Mouse (Mus musculus): ENCODE measurements around the gene Ppp3cb. TPM values are rescaled to one million over a fixed set of nuclear protein-coding genes. Genes with fewer than 3 reads are reported as not detected.

Gene Ppp3cb
- polyA plus RNA-seq, 1 experiment from 2014 or later, result 55.8 TPM

- H3K9ac ChIP-seq (ENCODE audit: low read length), result no peak overlapping the region
- ATAC-seq (ENCODE audit: insufficient number of reproducible peaks, low FRiP score, low TSS enrichment, low read depth) (no peak), DNase-seq (ENCODE audit: low spot score) (no peak)
- H3K27me3 ChIP-seq (ENCODE audit: control insufficient read depth, insufficient read depth, low read length), result no peaks in the 10 kb centered on the region
- H3K36me3 ChIP-seq (ENCODE audit: control insufficient read depth, insufficient read depth, low read length), result peaks cover 16% of the 10 kb centered on the region
- no peak overlapping the region for H3K4me3 ChIP-seq (ENCODE audit: low read depth, low read length)
- H3K4me1 ChIP-seq (ENCODE audit: control insufficient read depth, insufficient read depth, low read length), result no peaks in the 10 kb centered on the region
- H3K27ac ChIP-seq (replicated peaks; ENCODE audit: low read depth, low read length), result no peak overlapping the region
- no peak overlapping the region for H3K4me2 ChIP-seq (ENCODE audit: low read depth, severe bottlenecking)
- 94% methylated on average over 5 of the region's 5 CpGs for WGBS
- H3K9me3 ChIP-seq (ENCODE audit: control insufficient read depth, low read length), result no peaks in the 10 kb centered on the region
Observed at GRCm38 (mm10) chr14:20561897-20562296, 15.5 kb upstream of the Ppp3cb start.

GRCm38 (mm10) chr14:20550136-20550535 is 3.8 kb upstream of the Ppp3cb start:
- no peak for ATAC-seq (ENCODE audit: insufficient number of reproducible peaks, low FRiP score, low TSS enrichment, low read depth)
- no peak overlapping the region for H3K9ac ChIP-seq (ENCODE audit: low read length)
- H3K27ac ChIP-seq (replicated peaks; ENCODE audit: low read depth, low read length), result no peak overlapping the region
- no peak overlapping the region for H3K4me3 ChIP-seq (ENCODE audit: low read depth, low read length)
- no peak overlapping the region for H3K4me2 ChIP-seq (ENCODE audit: low read depth, severe bottlenecking)
- no peaks in the 10 kb centered on the region for H3K9me3 ChIP-seq (ENCODE audit: control insufficient read depth, low read length)
- no peaks in the 10 kb centered on the region for H3K27me3 ChIP-seq (ENCODE audit: control insufficient read depth, insufficient read depth, low read length)
- 100% methylated on average over 2 of the region's 2 CpGs for WGBS
- H3K4me1 ChIP-seq (ENCODE audit: control insufficient read depth, insufficient read depth, low read length), result no peaks in the 10 kb centered on the region
- no peaks in the 10 kb centered on the region; the same call in 1 of the 2 replicates for H3K36me3 ChIP-seq (ENCODE audit: control insufficient read depth, insufficient read depth, low read length)
- DNase-seq (ENCODE audit: low spot score), result no peak

- peak; percentile 98 for ATAC-seq (ENCODE audit: insufficient number of reproducible peaks, low FRiP score, low TSS enrichment, low read depth)
- peak overlapping the region; percentile 99 for H3K27ac ChIP-seq (replicated peaks; ENCODE audit: low read depth, low read length)
- no peaks in the 10 kb centered on the region for H3K27me3 ChIP-seq (ENCODE audit: control insufficient read depth, insufficient read depth, low read length)
- peak overlapping the region; percentile 44 for H3K4me2 ChIP-seq (ENCODE audit: low read depth, severe bottlenecking)
- H3K4me3 ChIP-seq (ENCODE audit: low read depth, low read length), result peak overlapping the region; percentile 96
- no peaks in the 10 kb centered on the region for H3K36me3 ChIP-seq (ENCODE audit: control insufficient read depth, insufficient read depth, low read length)
- H3K4me1 ChIP-seq (ENCODE audit: control insufficient read depth, insufficient read depth, low read length), result no peaks in the 10 kb centered on the region
- under 1% methylated on average over 59 of the region's 67 CpGs for WGBS
- no peaks in the 10 kb centered on the region for H3K9me3 ChIP-seq (ENCODE audit: control insufficient read depth, low read length)
- peak; percentile 86 for DNase-seq (ENCODE audit: low spot score)
- peak overlapping the region; percentile 96 for H3K9ac ChIP-seq (ENCODE audit: low read length)
Observed at GRCm38 (mm10) chr14:20545529-20546331, 643 bp downstream of the Ppp3cb start.

GRCm38 (mm10) chr14:20544467-20545411 is 1.6 kb downstream of the Ppp3cb start:
- Histone ChIP-seq H3K4me2 (ENCODE audit: low read depth, severe bottlenecking) (peak overlapping the region; percentile 44; the same call in 1 of the 2 replicates), H3K9ac (ENCODE audit: low read length) (no peak overlapping the region), H3K27ac (replicated peaks; ENCODE audit: low read depth, low read length) (no peak overlapping the region), H3K27me3 (ENCODE audit: control insufficient read depth, insufficient read depth, low read length) (no peaks in the 10 kb centered on the region), H3K4me1 (ENCODE audit: control insufficient read depth, insufficient read depth, low read length) (no peaks in the 10 kb centered on the region), H3K4me3 (ENCODE audit: low read depth, low read length) (peak overlapping the region; percentile 96; the same call in 1 of the 2 replicates), H3K9me3 (ENCODE audit: control insufficient read depth, low read length) (no peaks in the 10 kb centered on the region), H3K36me3 (ENCODE audit: control insufficient read depth, insufficient read depth, low read length) (no peaks in the 10 kb centered on the region)
- ATAC-seq (ENCODE audit: insufficient number of reproducible peaks, low FRiP score, low TSS enrichment, low read depth), result no peak
- DNase-seq (ENCODE audit: low spot score), result no peak
- WGBS, result 88% methylated on average over 7 of the region's 7 CpGs

- Histone ChIP-seq H3K4me2 (ENCODE audit: low read depth, severe bottlenecking) (no peak overlapping the region), H3K36me3 (ENCODE audit: control insufficient read depth, insufficient read depth, low read length) (no peaks in the 10 kb centered on the region; the same call in 1 of the 2 replicates)
- 93% methylated on average over 4 of the region's 4 CpGs for WGBS
Observed at GRCm38 (mm10) chr14:20529643-20530042, 16.7 kb downstream of the Ppp3cb start.

GRCm38 (mm10) chr14:20520179-20520578 is 26.2 kb downstream of the Ppp3cb start:
- Histone ChIP-seq H3K27me3 (ENCODE audit: control insufficient read depth, insufficient read depth, low read length) (no peaks in the 10 kb centered on the region), H3K36me3 (ENCODE audit: control insufficient read depth, insufficient read depth, low read length) (peaks cover 4% of the 10 kb centered on the region), H3K4me3 (ENCODE audit: low read depth, low read length) (no peak overlapping the region), H3K4me1 (ENCODE audit: control insufficient read depth, insufficient read depth, low read length) (no peaks in the 10 kb centered on the region), H3K9me3 (ENCODE audit: control insufficient read depth, low read length) (no peaks in the 10 kb centered on the region), H3K9ac (ENCODE audit: low read length) (no peak overlapping the region), H3K27ac (replicated peaks; ENCODE audit: low read depth, low read length) (no peak overlapping the region), H3K4me2 (ENCODE audit: low read depth, severe bottlenecking) (no peak overlapping the region)
- no peak for ATAC-seq (ENCODE audit: insufficient number of reproducible peaks, low FRiP score, low TSS enrichment, low read depth)
- WGBS, result 93% methylated on average over 2 of the region's 2 CpGs
- DNase-seq (ENCODE audit: low spot score), result no peak

More at GRCm38 (mm10) chr14:20529643-20530042, 16.7 kb downstream of the Ppp3cb start:
- no peak overlapping the region for H3K4me3 ChIP-seq (ENCODE audit: low read depth, low read length)
- H3K9ac ChIP-seq (ENCODE audit: low read length), result no peak overlapping the region
- no peaks in the 10 kb centered on the region for H3K9me3 ChIP-seq (ENCODE audit: control insufficient read depth, low read length)
- H3K27ac ChIP-seq (replicated peaks; ENCODE audit: low read depth, low read length), result no peak overlapping the region
- H3K27me3 ChIP-seq (ENCODE audit: control insufficient read depth, insufficient read depth, low read length), result no peaks in the 10 kb centered on the region
- H3K4me1 ChIP-seq (ENCODE audit: control insufficient read depth, insufficient read depth, low read length), result no peaks in the 10 kb centered on the region
- DNase-seq (ENCODE audit: low spot score) (no peak), ATAC-seq (ENCODE audit: insufficient number of reproducible peaks, low FRiP score, low TSS enrichment, low read depth) (no peak)

GRCm38 (mm10) chr14:20508424-20508823 is 37.9 kb downstream of the Ppp3cb start:
- Histone ChIP-seq H3K27me3 (ENCODE audit: control insufficient read depth, insufficient read depth, low read length) (no peaks in the 10 kb centered on the region), H3K4me1 (ENCODE audit: control insufficient read depth, insufficient read depth, low read length) (no peaks in the 10 kb centered on the region), H3K36me3 (ENCODE audit: control insufficient read depth, insufficient read depth, low read length) (peaks cover 3% of the 10 kb centered on the region), H3K27ac (replicated peaks; ENCODE audit: low read depth, low read length) (no peak overlapping the region), H3K4me3 (ENCODE audit: low read depth, low read length) (no peak overlapping the region), H3K9ac (ENCODE audit: low read length) (no peak overlapping the region), H3K9me3 (ENCODE audit: control insufficient read depth, low read length) (no peaks in the 10 kb centered on the region), H3K4me2 (ENCODE audit: low read depth, severe bottlenecking) (no peak overlapping the region)
- DNase-seq (ENCODE audit: low spot score) (no peak), ATAC-seq (ENCODE audit: insufficient number of reproducible peaks, low FRiP score, low TSS enrichment, low read depth) (no peak)
- WGBS, result 87% methylated on average over 2 of the region's 2 CpGs

- Histone ChIP-seq H3K36me3 (ENCODE audit: control insufficient read depth, insufficient read depth, low read length) (peaks cover 3% of the 10 kb centered on the region), H3K4me3 (ENCODE audit: low read depth, low read length) (no peak overlapping the region), H3K4me1 (ENCODE audit: control insufficient read depth, insufficient read depth, low read length) (no peaks in the 10 kb centered on the region), H3K27me3 (ENCODE audit: control insufficient read depth, insufficient read depth, low read length) (no peaks in the 10 kb centered on the region), H3K27ac (replicated peaks; ENCODE audit: low read depth, low read length) (no peak overlapping the region), H3K9me3 (ENCODE audit: control insufficient read depth, low read length) (no peaks in the 10 kb centered on the region), H3K9ac (ENCODE audit: low read length) (no peak overlapping the region), H3K4me2 (ENCODE audit: low read depth, severe bottlenecking) (no peak overlapping the region)
- 97% methylated on average over 10 of the region's 10 CpGs for WGBS
- DNase-seq (ENCODE audit: low spot score) (no peak), ATAC-seq (ENCODE audit: insufficient number of reproducible peaks, low FRiP score, low TSS enrichment, low read depth) (no peak)
Observed at GRCm38 (mm10) chr14:20502966-20503365, 43.4 kb downstream of the Ppp3cb start.

Data from limb, embryonic 11.5 days (tissue).